Mouse (Mus musculus): ENCODE results near the gene Olfr732.

Gene Olfr732

GRCm38 (mm10) chr14:50284106-50284505 lies at the start of gene Olfr732:
Gene Olfr732, minus strand, starts transcription at chr14:50284206.
- no peak for DNase-seq

DNA sequence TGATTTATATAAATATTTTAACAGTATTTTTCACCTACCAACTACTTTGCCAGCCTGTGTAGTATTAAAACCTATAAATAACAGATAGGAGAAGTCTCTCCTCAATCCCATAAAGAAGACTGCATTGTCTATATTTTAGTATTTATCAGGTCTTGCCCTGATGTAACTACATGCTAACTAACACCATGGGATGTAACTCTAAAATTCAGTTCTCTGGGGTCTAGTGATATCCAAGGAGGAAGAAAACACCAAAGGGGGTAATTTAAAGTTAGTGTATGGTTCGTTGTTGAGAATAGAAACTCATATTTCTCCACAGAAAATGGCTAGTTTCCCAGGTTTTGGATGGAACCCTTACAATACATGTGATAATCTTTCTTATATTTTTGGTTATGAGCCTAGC lies 42.7 kb upstream of the Olfr732 start, which contains the start of gene Olfr734:
Olfr734 (minus strand) TSS at position 101 of the 400 bp plus-strand sequence.
- DNase-seq: no peak

DNA sequence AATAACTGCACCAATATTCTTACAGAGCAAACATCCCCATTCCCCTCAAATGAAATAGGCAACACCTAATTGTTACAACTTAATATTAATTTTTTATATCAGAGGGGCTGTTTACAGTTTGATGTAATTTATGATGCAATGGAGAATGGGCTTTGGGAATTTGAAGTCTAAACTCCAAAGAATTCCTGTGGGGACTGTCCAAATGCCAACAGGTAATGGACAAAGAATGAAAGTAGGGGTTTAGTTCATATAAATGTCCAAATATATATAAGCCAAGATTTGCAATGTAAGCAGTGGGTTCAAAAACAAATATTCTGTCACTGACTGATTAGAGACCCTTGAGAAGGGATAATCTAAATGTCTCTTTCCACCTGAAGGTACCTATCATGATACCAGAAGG lies 17.4 kb upstream of the Olfr732 start, which contains the start of gene Olfr733:
Olfr733 (minus strand) TSS at position 101 of the 400 bp plus-strand sequence.
- no peak for DNase-seq

DNA sequence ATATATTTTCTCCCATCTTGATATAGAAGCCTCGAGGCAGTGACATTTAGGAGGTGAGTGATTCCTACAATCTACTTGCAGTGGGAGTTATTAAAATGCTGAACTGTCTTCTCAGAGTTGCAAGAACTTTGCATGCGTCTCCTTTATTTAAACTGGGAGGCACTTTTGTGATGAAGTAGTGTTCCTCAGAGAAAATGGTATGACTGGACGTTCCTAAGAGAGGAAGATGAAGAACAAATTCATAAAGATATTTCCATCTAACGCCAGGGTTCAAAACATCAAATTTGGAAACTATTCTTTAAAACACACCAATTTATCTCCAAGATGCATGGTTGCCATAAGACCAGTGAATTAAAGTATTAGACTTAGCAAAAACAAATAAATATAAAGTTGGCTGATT lies 42.2 kb downstream of the Olfr732 start, which contains the start of gene Olfr731:
Olfr731 (minus strand) TSS at position 101 of the 400 bp plus-strand sequence.
- no peak for DNase-seq
